Mouse (Mus musculus): ENCODE measurements around the gene Olfr1463. TPM values are rescaled to one million over a fixed set of nuclear protein-coding genes. Genes with fewer than 3 reads are reported as not detected.

Olfr1463 gene
- polyA plus RNA-seq (2016; fragmentation: Nextera tagmentation; extraction: Ambion mirVana), result not detected in 2 replicates

- Histone ChIP-seq H3K27ac (ENCODE audit: poor library complexity, severe bottlenecking) (no peak within 1 kb of the TSS), H3K4me3 (no peak within 1 kb of the TSS), H3K4me1 (replicated peaks) (no peaks in the 10 kb centered on the region), H3K9me3 (replicated peaks) (peaks cover 17% of the 10 kb centered on the region), H3K27me3 (replicated peaks) (no peaks in the 10 kb centered on the region), H3K4me2 (no peak within 1 kb of the TSS), H3K36me3 (no peaks in the 10 kb centered on the region), H3K9ac (no peak within 1 kb of the TSS)
- no peak for ATAC-seq (ENCODE audit: insufficient number of reproducible peaks, low FRiP score)
Measured at GRCm38 (mm10) chr19:13231028-13231427, at the start of gene Olfr1463. Olfr1463 (plus strand) TSS chr19:13231328.

- H3K27ac ChIP-seq (ENCODE audit: poor library complexity, severe bottlenecking), result no peak within 1 kb of the TSS
- no peaks in the 10 kb centered on the region for H3K36me3 ChIP-seq
- H3K4me2 ChIP-seq, result no peak within 1 kb of the TSS
- H3K4me1 ChIP-seq (replicated peaks), result no peaks in the 10 kb centered on the region
- ATAC-seq (ENCODE audit: insufficient number of reproducible peaks, low FRiP score), result no peak
- peaks cover 20% of the 10 kb centered on the region for H3K9me3 ChIP-seq (replicated peaks)
- WGBS, result 80% methylated on average over 1 of the region's 1 CpGs
- no peaks in the 10 kb centered on the region for H3K27me3 ChIP-seq (replicated peaks)
- no peak within 1 kb of the TSS for H3K4me3 ChIP-seq
- H3K9ac ChIP-seq, result no peak within 1 kb of the TSS
Measured at GRCm38 (mm10) chr19:13185434-13185833, 45.7 kb upstream of the Olfr1463 start, which contains the start of gene Olfr1462. Olfr1462 (plus strand) TSS chr19:13185734.

GRCm38 (mm10) chr19:13221666-13222065 is 9.5 kb upstream of the Olfr1463 start:
- Histone ChIP-seq H3K4me1 (replicated peaks) (no peaks in the 10 kb centered on the region), H3K9ac (no peak overlapping the region), H3K27ac (ENCODE audit: poor library complexity, severe bottlenecking) (no peak overlapping the region), H3K36me3 (no peaks in the 10 kb centered on the region), H3K9me3 (replicated peaks) (peaks cover 14% of the 10 kb centered on the region), H3K4me3 (no peak overlapping the region), H3K4me2 (no peak overlapping the region), H3K27me3 (replicated peaks) (no peaks in the 10 kb centered on the region)
- no peak for ATAC-seq (ENCODE audit: insufficient number of reproducible peaks, low FRiP score)
- WGBS, result 76% methylated on average over 11 of the region's 11 CpGs

Other genes with a start within 250 kb of the Olfr1463 start
- gene Olfr1451, start 236.3 kb upstream of the Olfr1463 start, polyA plus RNA-seq (2016; fragmentation: Nextera tagmentation; extraction: Ambion mirVana), result not detected in 2 replicates
- not detected in 2 replicates for gene Olfr1453, start 203.0 kb upstream of the Olfr1463 start, polyA plus RNA-seq (2016; fragmentation: Nextera tagmentation; extraction: Ambion mirVana)
- not detected in 2 replicates for gene Olfr1454, start 170.7 kb upstream of the Olfr1463 start, polyA plus RNA-seq (2016; fragmentation: Nextera tagmentation; extraction: Ambion mirVana)
- gene Olfr1457, start 133.4 kb upstream of the Olfr1463 start, polyA plus RNA-seq (2016; fragmentation: Nextera tagmentation; extraction: Ambion mirVana), result not detected in 2 replicates
- not detected in 2 replicates for gene Olfr1458, start 124.6 kb upstream of the Olfr1463 start, polyA plus RNA-seq (2016; fragmentation: Nextera tagmentation; extraction: Ambion mirVana)
- not detected in 2 replicates for gene Olfr1459, start 81.8 kb upstream of the Olfr1463 start, polyA plus RNA-seq (2016; fragmentation: Nextera tagmentation; extraction: Ambion mirVana)
- gene Olfr1461, start 68.3 kb upstream of the Olfr1463 start, polyA plus RNA-seq (2016; fragmentation: Nextera tagmentation; extraction: Ambion mirVana), result not detected in 2 replicates
- gene Olfr1462, start 45.6 kb upstream of the Olfr1463 start, polyA plus RNA-seq (2016; fragmentation: Nextera tagmentation; extraction: Ambion mirVana), result not detected in 2 replicates
- not detected in 2 replicates for gene Olfr1465, start 84.2 kb downstream of the Olfr1463 start, polyA plus RNA-seq (2016; fragmentation: Nextera tagmentation; extraction: Ambion mirVana)
- not detected in 2 replicates for gene Olfr1466, start 107.5 kb downstream of the Olfr1463 start, polyA plus RNA-seq (2016; fragmentation: Nextera tagmentation; extraction: Ambion mirVana)
- gene Olfr1467, start 130.9 kb downstream of the Olfr1463 start, polyA plus RNA-seq (2016; fragmentation: Nextera tagmentation; extraction: Ambion mirVana), result not detected in 2 replicates
- gene Olfr1469, start 176.5 kb downstream of the Olfr1463 start, polyA plus RNA-seq (2016; fragmentation: Nextera tagmentation; extraction: Ambion mirVana), result not detected in 2 replicates
- not detected in 2 replicates for gene Olfr1471, start 212.1 kb downstream of the Olfr1463 start, polyA plus RNA-seq (2016; fragmentation: Nextera tagmentation; extraction: Ambion mirVana)
- not detected in 2 replicates for gene Olfr1472, start 224.8 kb downstream of the Olfr1463 start, polyA plus RNA-seq (2016; fragmentation: Nextera tagmentation; extraction: Ambion mirVana)
- gene Olfr1474, start 238.2 kb downstream of the Olfr1463 start, polyA plus RNA-seq (2016; fragmentation: Nextera tagmentation; extraction: Ambion mirVana), result not detected in 2 replicates
- not detected in 2 replicates for gene Olfr1475, start 248.9 kb downstream of the Olfr1463 start, polyA plus RNA-seq (2016; fragmentation: Nextera tagmentation; extraction: Ambion mirVana)